Mouse (Mus musculus) monocyte, adult 2 months (primary cell): ENCODE measurements around the gene Adamts14.
A peak's percentile ranks its signal among the peaks of the same experiment; 100 is the strongest.

Experiments used
- DNase-seq, 2 experiments: peaks; one replicate each; pipeline ENCODE4 v3.0.0; 2022; ENCODE audit warnings: low spot score in 2 of 2, low read depth in 1 of 2

Gene Adamts14

GRCm38 (mm10) chr10:61234319-61234718, 38.9 kb downstream of the Adamts14 start:
- no peak for DNase-seq

GRCm38 (mm10) chr10:61232858-61233567, 40.2 kb downstream of the Adamts14 start:
- no peak for DNase-seq

DNA sequence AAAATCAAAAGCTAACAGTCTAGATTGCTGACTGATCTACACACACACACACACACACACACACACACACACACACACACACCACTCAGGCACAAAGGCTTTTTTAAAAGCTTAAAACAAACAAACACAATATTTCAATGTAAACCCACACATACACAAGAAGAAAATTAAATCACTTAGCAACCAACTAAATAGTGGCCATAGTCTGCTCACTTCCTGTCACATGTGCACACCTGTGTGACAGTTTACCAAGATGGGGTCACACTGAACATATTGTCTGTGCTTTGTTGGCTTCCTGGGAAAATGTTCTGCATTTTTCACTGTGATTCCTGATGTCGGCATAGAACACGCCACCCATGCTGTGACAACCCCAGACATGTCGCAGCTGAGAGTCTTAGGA, 41.5 kb downstream of the Adamts14 start:
- DNase-seq = no peak

DNA sequence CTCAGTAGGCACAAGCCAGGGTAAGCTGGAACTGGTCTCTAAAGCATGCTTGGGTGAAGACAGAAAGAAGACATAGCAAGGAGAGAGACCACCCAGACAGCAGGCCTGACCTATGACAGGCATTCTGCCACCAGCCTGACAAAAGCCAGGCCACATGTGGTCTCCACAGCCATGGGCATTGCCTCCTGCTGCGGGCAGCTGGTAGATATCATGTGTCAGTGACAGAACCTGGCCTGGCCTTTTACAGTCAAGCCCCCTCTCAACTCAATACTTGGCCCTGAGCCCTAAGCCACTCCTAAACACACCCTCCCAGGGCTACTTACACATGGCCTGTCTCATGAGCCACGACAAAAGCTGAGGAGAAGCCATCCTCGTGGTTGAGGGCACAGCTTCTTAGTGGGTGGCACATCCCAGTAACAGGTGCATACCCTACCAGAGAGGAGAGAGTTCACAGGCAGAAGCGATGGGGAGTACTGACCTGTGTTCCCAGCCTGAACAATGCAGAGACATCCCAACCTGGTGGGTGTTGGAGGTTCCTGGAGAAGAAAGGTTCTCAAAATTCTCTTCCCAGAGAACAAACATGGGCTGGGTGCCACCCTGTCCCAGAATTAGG, 46.3 kb downstream of the Adamts14 start:
- DNase-seq = no peak

GRCm38 (mm10) chr10:61225694-61226093, 47.5 kb downstream of the Adamts14 start:
- no peak for DNase-seq

- DNase-seq = no peak
These were observed 53.9 kb downstream of the Adamts14 start for GRCm38 (mm10) chr10:61219318-61219717.

GRCm38 (mm10) chr10:61216163-61216562, 57.1 kb downstream of the Adamts14 start:
- no peak for DNase-seq

GRCm38 (mm10) chr10:61215658-61216057, 57.6 kb downstream of the Adamts14 start:
- no peak for DNase-seq

- DNase-seq = no peak
These were observed 60.4 kb downstream of the Adamts14 start for GRCm38 (mm10) chr10:61212817-61213216.

GRCm38 (mm10) chr10:61211743-61212142, 61.5 kb downstream of the Adamts14 start:
- DNase-seq = no peak

GRCm38 (mm10) chr10:61211105-61211504, 62.1 kb downstream of the Adamts14 start:
- no peak for DNase-seq

DNA sequence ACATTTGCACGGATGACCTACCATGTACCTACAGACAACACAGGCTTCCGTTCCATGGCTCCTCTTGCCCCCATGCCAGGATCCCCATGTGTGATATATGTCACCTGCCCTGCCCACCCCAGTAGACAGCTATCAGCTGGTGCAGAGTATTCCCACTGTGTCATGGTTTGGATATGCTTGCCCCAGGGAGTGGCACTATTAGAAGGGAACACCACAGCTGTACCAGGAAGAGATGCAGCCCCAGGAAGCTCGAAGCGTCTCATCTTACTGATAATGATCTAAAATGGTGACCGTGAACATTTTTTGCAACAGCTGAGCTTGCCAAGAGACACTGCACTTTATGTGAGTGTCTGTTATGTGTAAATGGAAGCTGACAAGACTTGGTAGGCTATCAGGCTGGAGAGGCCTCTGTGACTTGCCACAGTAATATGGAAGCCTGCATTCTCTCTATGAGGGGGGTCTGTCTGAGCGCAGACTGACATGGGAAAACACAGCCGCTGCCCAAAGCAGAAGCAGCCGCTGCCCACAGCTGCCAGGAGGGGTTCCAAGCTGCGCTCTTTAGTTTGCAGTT, 65.0 kb downstream of the Adamts14 start:
- DNase-seq = no peak

- DNase-seq = no peak
These were observed 69.3 kb downstream of the Adamts14 start for GRCm38 (mm10) chr10:61203930-61204329.

- DNase-seq = no peak
These were observed 71.5 kb downstream of the Adamts14 start for GRCm38 (mm10) chr10:61201596-61202318.

DNA sequence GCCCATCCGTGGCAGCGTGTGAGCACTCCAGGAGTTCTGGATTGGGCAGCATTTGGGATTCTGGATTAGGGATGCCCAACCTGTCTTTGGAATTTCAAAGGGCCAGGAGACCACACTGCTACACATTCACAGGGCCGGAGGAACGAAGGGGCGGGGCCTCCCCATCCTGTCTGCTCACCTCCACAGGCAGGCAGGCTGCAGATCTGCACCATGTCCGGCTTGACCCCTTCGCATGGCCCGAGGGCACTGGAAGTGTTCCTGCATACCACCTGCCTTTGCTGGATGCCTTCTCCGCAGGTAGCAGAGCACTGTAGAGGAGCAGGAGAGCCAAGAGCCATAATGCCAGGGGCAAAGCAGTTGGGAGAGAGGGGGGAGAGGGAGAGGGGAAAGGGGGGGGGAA, 72.2 kb downstream of the Adamts14 start:
- no peak for DNase-seq

- no peak for DNase-seq
These were observed 72.9 kb downstream of the Adamts14 start for GRCm38 (mm10) chr10:61200232-61200820.

- DNase-seq = peak; percentile 51 to 73
These were observed 73.5 kb downstream of the Adamts14 start for GRCm38 (mm10) chr10:61199566-61200213.

- no peak for DNase-seq
These were observed 77.4 kb downstream of the Adamts14 start for GRCm38 (mm10) chr10:61195718-61196291.

GRCm38 (mm10) chr10:61195216-61195615, 78.0 kb downstream of the Adamts14 start:
- no peak for DNase-seq

GRCm38 (mm10) chr10:61194611-61195010, 78.6 kb downstream of the Adamts14 start:
- DNase-seq = no peak

DNA sequence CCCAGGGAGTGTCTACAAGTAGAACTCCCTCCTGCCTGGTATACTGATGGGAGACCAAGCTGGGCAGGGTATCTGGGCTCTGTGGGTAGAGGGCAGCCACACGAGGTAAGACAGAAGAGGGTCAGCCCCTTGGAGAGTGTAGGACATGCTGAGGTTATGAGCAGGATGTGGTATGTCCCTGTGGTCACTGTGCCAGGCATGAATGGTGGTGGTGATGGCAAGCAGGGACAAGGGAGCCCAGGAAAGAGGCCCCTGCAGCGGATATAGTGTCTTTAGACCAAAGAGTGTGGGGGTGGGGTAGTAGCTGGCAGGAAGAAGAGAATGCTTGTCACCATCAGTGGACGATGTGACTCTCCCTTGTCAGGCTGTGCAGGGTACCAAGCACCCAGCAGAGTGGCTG, 85.2 kb downstream of the Adamts14 start:
- DNase-seq = no peak
